11 mouse cellular contexts compared by ENCODE assay signal in genomic region chr10:116083965-116084364, GRCm38 (mm10). TPM values are rescaled to one million over a fixed set of nuclear protein-coding genes. Genes with fewer than 3 reads are reported as not detected.
DNase-seq lines count a peak whose midpoint lies in the region; ATAC-seq and TF ChIP-seq lines count a peak whose summit lies in the region.
"Had no signal": no experiment of that assay in that cellular context is flagged by ENCODE, and none has a peak within 500 bp of the region (broad histone marks: within the 10 kb centered on the region; RNA-seq: fewer than 3 reads in every experiment).

No protein-coding gene starts in this region.

- intact Hi-C loops in gastrocnemius, postnatal 14 days (cut with DNase I; ENCODE audit: low total_unique reads): loop anchor here (10.0 kb wide), 1 partner anchor 111 kb away; no protein-coding TSS in a partner anchor

- ATAC-seq in hindbrain, postnatal 0 days: no peak
- peak; percentile 34; the same call in 1 of the 2 replicates for ATAC-seq in neural tube, embryonic 14.5 days (ENCODE audit: low read depth)
- ATAC-seq in limb, embryonic 12.5 days (ENCODE audit: insufficient number of reproducible peaks, insufficient read depth, low FRiP score, low TSS enrichment, low read depth): peak; percentile 59; the same call in 1 of the 2 replicates

- H3K9me3 ChIP-seq in hindbrain, postnatal 0 days (ENCODE audit: low read length): no peaks in the 10 kb centered on the region
- H3K9me3 ChIP-seq in hindbrain, embryonic 10.5 days: no peaks in the 10 kb centered on the region
- H3K9me3 ChIP-seq in neural tube, embryonic 14.5 days (ENCODE audit: control insufficient read depth, low read length): no peaks in the 10 kb centered on the region
- no peaks in the 10 kb centered on the region for H3K9me3 ChIP-seq in limb, embryonic 12.5 days
- H3K9me3 ChIP-seq: hindbrain, embryonic 13.5 days had no signal

- peak; percentile 61 for TF ChIP-seq CTCF in hindbrain, postnatal 0 days (IDR thresholded peaks at IDR 0.05; ENCODE audit: low read depth)
- TF ChIP-seq CTCF in brain, embryonic 14.5 days (IDR thresholded peaks at IDR 0.05; ENCODE audit: borderline replicate concordance, extremely low read depth, insufficient read depth, insufficient read length): peak; percentile 22; the same call in 1 of the 2 replicates

- H3K36me3 ChIP-seq in hindbrain, postnatal 0 days (ENCODE audit: insufficient read depth, low read length): no peaks in the 10 kb centered on the region
- no peaks in the 10 kb centered on the region for H3K36me3 ChIP-seq in hindbrain, embryonic 10.5 days
- H3K36me3 ChIP-seq in neural tube, embryonic 14.5 days (ENCODE audit: control insufficient read depth, insufficient read depth, low read length): no peaks in the 10 kb centered on the region
- no peaks in the 10 kb centered on the region for H3K36me3 ChIP-seq in limb, embryonic 12.5 days
- H3K36me3 ChIP-seq: hindbrain, embryonic 13.5 days had no signal

- TF ChIP-seq POLR2A in brain, embryonic 14.5 days (IDR thresholded peaks at IDR 0.05; ENCODE audit: borderline replicate concordance, extremely low read depth, insufficient read depth, insufficient read length, poor library complexity, severe bottlenecking): no peak

- H3K9ac ChIP-seq in hindbrain, postnatal 0 days (replicated peaks; ENCODE audit: low read length): no peak overlapping the region
- no peak overlapping the region for H3K9ac ChIP-seq in neural tube, embryonic 14.5 days (replicated peaks; ENCODE audit: low read depth, low read length)
- H3K9ac ChIP-seq in limb, embryonic 12.5 days (replicated peaks): no peak overlapping the region
- H3K9ac ChIP-seq: hindbrain, embryonic 13.5 days had no signal

- no peak overlapping the region for H3K27ac ChIP-seq in hindbrain, postnatal 0 days
- H3K27ac ChIP-seq in hindbrain, embryonic 10.5 days: no peak overlapping the region
- H3K27ac ChIP-seq in neural tube, embryonic 14.5 days (ENCODE audit: low read depth, low read length): no peak overlapping the region
- no peak overlapping the region for H3K27ac ChIP-seq in limb, embryonic 12.5 days
- H3K27ac ChIP-seq: hindbrain, embryonic 13.5 days had no signal

- H3K4me2 ChIP-seq in hindbrain, postnatal 0 days (ENCODE audit: low read depth, low read length): no peak overlapping the region
- H3K4me2 ChIP-seq in neural tube, embryonic 14.5 days (ENCODE audit: low read depth, low read length): no peak overlapping the region
- H3K4me2 ChIP-seq in limb, embryonic 12.5 days: no peak overlapping the region
- H3K4me2 ChIP-seq: hindbrain, embryonic 13.5 days had no signal

- H3K4me3 ChIP-seq in hindbrain, postnatal 0 days (ENCODE audit: low read length): no peak overlapping the region
- no peak overlapping the region for H3K4me3 ChIP-seq in hindbrain, embryonic 10.5 days
- H3K4me3 ChIP-seq in neural tube, embryonic 14.5 days (ENCODE audit: low read depth, low read length): no peak overlapping the region
- H3K4me3 ChIP-seq in limb, embryonic 12.5 days (replicated peaks): no peak overlapping the region
- H3K4me3 ChIP-seq: erythroblast, embryonic 14.5 days; hindbrain, embryonic 13.5 days had no signal

- DNase-seq in hindbrain, postnatal 0 days (ENCODE audit: low spot score): peak; percentile 51
- DNase-seq in hindbrain, embryonic 10.5 days (ENCODE audit: low spot score): no peak
- no peak for DNase-seq in neural tube, embryonic 10.5 days (ENCODE audit: extremely low spot score, low spot score)
- DNase-seq in brain, embryonic 14.5 days (ENCODE audit: low read depth): peak; percentile 54
- no peak for DNase-seq in gastrocnemius, postnatal 14 days
- no peak for DNase-seq in gastrocnemius, postnatal 10 days

- H3K27me3 ChIP-seq in hindbrain, postnatal 0 days (ENCODE audit: insufficient read depth, low read length): no peaks in the 10 kb centered on the region
- no peaks in the 10 kb centered on the region for H3K27me3 ChIP-seq in hindbrain, embryonic 10.5 days (ENCODE audit: insufficient read depth, poor library complexity, severe bottlenecking)
- H3K27me3 ChIP-seq in neural tube, embryonic 14.5 days (ENCODE audit: control insufficient read depth, insufficient read depth, low read length): no peaks in the 10 kb centered on the region
- no peaks in the 10 kb centered on the region for H3K27me3 ChIP-seq in limb, embryonic 12.5 days
- H3K27me3 ChIP-seq: hindbrain, embryonic 13.5 days had no signal

- no peaks in the 10 kb centered on the region for H3K4me1 ChIP-seq in hindbrain, postnatal 0 days (ENCODE audit: insufficient read depth, low read length)
- H3K4me1 ChIP-seq in hindbrain, embryonic 10.5 days (replicated peaks): no peaks in the 10 kb centered on the region
- H3K4me1 ChIP-seq in neural tube, embryonic 14.5 days (ENCODE audit: control insufficient read depth, insufficient read depth, low read length): no peaks in the 10 kb centered on the region
- peaks cover 3% of the 10 kb centered on the region; the same call in 1 of the 2 replicates for H3K4me1 ChIP-seq in limb, embryonic 12.5 days (replicated peaks)

- 36% methylated on average over 3 of the region's 3 CpGs for WGBS in hindbrain, postnatal 0 days
- 24% methylated on average over 3 of the region's 3 CpGs for WGBS in hindbrain, embryonic 10.5 days
- WGBS in neural tube, embryonic 14.5 days: 33% methylated on average over 3 of the region's 3 CpGs
- 19% methylated on average over 3 of the region's 3 CpGs for WGBS in limb, embryonic 12.5 days

RNA-seq across cellular contexts. Expression of gene 4933416C03Rik, which starts 29.8 kb away (rescaled TPM):
- not detected in 2 replicates for total RNA-seq in hindbrain, postnatal 0 days (2014; rRNA removed)
- 0.13 and 0.18 TPM in 2 replicates for polyA plus RNA-seq in hindbrain, postnatal 0 days (2015; fragmentation: Nextera tagmentation; extraction: Ambion mirVana)
- not detected in 2 replicates for polyA plus RNA-seq in hindbrain, embryonic 10.5 days (2016; fragmentation: Nextera tagmentation; extraction: Ambion mirVana)
- polyA plus RNA-seq in neural tube, embryonic 14.5 days (2014; fragmentation: Nextera tagmentation; extraction: Ambion mirVana): 0.33 and 0.39 TPM in 2 replicates
- polyA plus RNA-seq in brain, embryonic 14.5 days (2012; rRNA removed): not detected in 2 replicates
- not detected in 2 replicates for polyA plus RNA-seq in limb, embryonic 12.5 days (2016; fragmentation: Nextera tagmentation; extraction: Ambion mirVana)
- not detected for total RNA-seq in gastrocnemius, postnatal 14 days (2021)
- not detected for total RNA-seq in gastrocnemius, postnatal 10 days (2021)
- total RNA-seq: left cerebral cortex, postnatal 36 days had no signal
- polyA plus RNA-seq: erythroblast, embryonic 14.5 days; hindbrain, embryonic 13.5 days had no signal

Comparison
In these comparisons a context has a peak if more than half of its experiments do, and no peak if none do; other contexts are left out.
1. DNase-seq: peak in hindbrain, postnatal 0 days (single experiment) and brain, embryonic 14.5 days (single experiment); none in hindbrain, embryonic 10.5 days (single experiment), neural tube, embryonic 10.5 days (single experiment), gastrocnemius, postnatal 14 days (single experiment) and gastrocnemius, postnatal 10 days (single experiment).